Mouse (Mus musculus) ES-Bruce4 (cell line): ENCODE data around the gene Pitpna.

Experiments
- CTCF ChIP-seq: IDR thresholded peaks from one replicate; pipeline ENCODE4 v1.8.1; 2011; ENCODE audit warnings: low read depth, low read length
- EP300 ChIP-seq: IDR thresholded peaks from 2 replicates; pipeline ENCODE4 v1.6.1; 2011; ENCODE audit warnings: low read depth, low read length; ENCODE audit not compliant: insufficient read depth
- POLR2A ChIP-seq: IDR thresholded peaks from one replicate; pipeline ENCODE4 v1.8.1; 2011; ENCODE audit warnings: low read length; ENCODE audit not compliant: insufficient read depth

GRCm38 (mm10) chr11:75594431-75594830 is 6.5 kb downstream of the Pitpna start:
- TF ChIP-seq POLR2A, result no peak
- no peak for TF ChIP-seq CTCF
- no peak for TF ChIP-seq EP300
